Mouse (Mus musculus): Measurements from ENCODE around the gene Ada.

GRCm38 (mm10) chr2:163761402-163761801, 11.4 kb upstream of the Ada start:
- TF ChIP-seq POLR2A (IDR thresholded peaks at IDR 0.05; ENCODE audit: borderline replicate concordance, extremely low read depth, insufficient read depth, insufficient read length, poor library complexity, severe bottlenecking) (no peak), CTCF (IDR thresholded peaks at IDR 0.05; ENCODE audit: borderline replicate concordance, extremely low read depth, insufficient read depth, insufficient read length) (no peak)

Data from brain, embryonic 14.5 days (tissue).